Mouse (Mus musculus): ENCODE measurements at regions not wholly inside any gene's neighbourhood (a gene's known extent, or its start where the extent isn't known, plus 50 kb on each side); places are given as distances from the start of the nearest gene placed in this dataset.

DNA sequence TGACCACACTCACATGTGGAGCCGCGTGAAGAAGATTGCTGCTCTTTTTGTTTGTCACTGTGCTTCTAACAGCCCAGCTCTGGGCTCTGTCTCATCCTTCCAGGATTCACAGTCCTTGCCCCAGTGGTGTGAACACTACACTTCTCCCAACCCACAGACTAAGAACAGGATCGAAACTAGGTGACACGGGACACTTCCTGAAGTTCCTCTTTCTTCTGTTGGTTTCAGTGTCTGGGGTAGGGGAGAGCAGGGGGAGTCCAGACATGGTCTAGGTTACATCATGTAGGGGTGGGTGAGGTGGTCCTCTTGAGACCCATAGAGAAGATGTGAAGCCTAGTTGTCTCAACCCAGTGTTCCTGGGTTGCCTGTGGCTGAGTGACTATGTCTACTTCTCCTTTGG, 128.9 kb downstream of the Tmem121 start:
- TF ChIP-seq FLI1 (IDR thresholded peaks at IDR 0.05; ENCODE audit: low read length) (no peak), GATA1 (IDR thresholded peaks at IDR 0.05; ENCODE audit: borderline replicate concordance, low read length) (no peak)
